Mouse (Mus musculus): ENCODE data around the gene Aph1a. TPM values are rescaled to one million over a fixed set of nuclear protein-coding genes. Genes with fewer than 3 reads are reported as not detected.
A peak's percentile ranks its signal among the peaks of the same experiment; 100 is the strongest.

The Aph1a gene
- total and polyA plus RNA-seq, 2 experiments from 2014 or later: 50.8 to 138 TPM

GRCm38 (mm10) chr3:95928261-95928657 lies 34.5 kb downstream of the Aph1a start:
- Histone ChIP-seq H3K4me3 (ENCODE audit: low read depth, low read length) (peak overlapping the region; percentile 74), H3K36me3 (replicated peaks; ENCODE audit: control insufficient read depth, insufficient read depth, low read length) (0 out of 2 replicates have a peak, but pooled peaks cover 2% of the 10 kb centered on the region), H3K9me3 (replicated peaks; ENCODE audit: control insufficient read depth, low read length) (no peaks in the 10 kb centered on the region), H3K4me1 (ENCODE audit: control insufficient read depth, insufficient read depth) (peaks cover 6% of the 10 kb centered on the region; the same call in 1 of the 2 replicates), H3K27ac (ENCODE audit: low read depth) (peak overlapping the region; percentile 82), H3K9ac (replicated peaks; ENCODE audit: low read depth, low read length) (peak overlapping the region; percentile 53), H3K27me3 (ENCODE audit: control insufficient read depth, insufficient read depth, low read length) (no peaks in the 10 kb centered on the region), H3K4me2 (ENCODE audit: low read depth, low read length) (peak overlapping the region; percentile 76)
- DNase-seq (ENCODE audit: low spot score) (no peak), ATAC-seq (ENCODE audit: insufficient read depth, low read depth) (no peak)
- no peak for TF ChIP-seq CTCF (IDR thresholded peaks at IDR 0.05; ENCODE audit: low read depth)
- no peak for TF ChIP-seq EP300 (IDR thresholded peaks at IDR 0.05; ENCODE audit: low read depth)
- 31% methylated on average over 6 of the region's 6 CpGs for WGBS

GRCm38 (mm10) chr3:95928658-95929503 lies 35.1 kb downstream of the Aph1a start, which contains the start of gene Anp32e:
TSS of gene Anp32e (plus strand) at chr3:95929246.
- H3K27me3 ChIP-seq (ENCODE audit: control insufficient read depth, insufficient read depth, low read length): no peaks in the 10 kb centered on the region
- under 1% methylated on average over 49 of the region's 49 CpGs for WGBS
- peak; percentile 99 for ATAC-seq (ENCODE audit: insufficient read depth, low read depth)
- peak within 1 kb of the TSS; percentile 97 for H3K9ac ChIP-seq (replicated peaks; ENCODE audit: low read depth, low read length)
- peak within 1 kb of the TSS; percentile 94 for H3K27ac ChIP-seq (ENCODE audit: low read depth)
- H3K4me1 ChIP-seq (ENCODE audit: control insufficient read depth, insufficient read depth): peaks cover 6% of the 10 kb centered on the region; the same call in 1 of the 2 replicates
- peak within 1 kb of the TSS; percentile 79 for H3K4me2 ChIP-seq (ENCODE audit: low read depth, low read length)
- H3K36me3 ChIP-seq (replicated peaks; ENCODE audit: control insufficient read depth, insufficient read depth, low read length): 0 out of 2 replicates have a peak, but pooled peaks cover 7% of the 10 kb centered on the region
- no peaks in the 10 kb centered on the region for H3K9me3 ChIP-seq (replicated peaks; ENCODE audit: control insufficient read depth, low read length)
- peak within 1 kb of the TSS; percentile 74 for H3K4me3 ChIP-seq (ENCODE audit: low read depth, low read length)
- TF ChIP-seq CTCF (IDR thresholded peaks at IDR 0.05; ENCODE audit: low read depth): no peak
- peak; percentile 97 for TF ChIP-seq EP300 (IDR thresholded peaks at IDR 0.05; ENCODE audit: low read depth)
- peak; percentile 99 for DNase-seq (ENCODE audit: low spot score)

- under 1% methylated on average over 103 of the region's 105 CpGs for WGBS
- Histone ChIP-seq H3K27ac (ENCODE audit: low read depth) (peak overlapping the region; percentile 94), H3K4me2 (ENCODE audit: low read depth, low read length) (peak overlapping the region; percentile 79), H3K9ac (replicated peaks; ENCODE audit: low read depth, low read length) (peak overlapping the region; percentile 97), H3K9me3 (replicated peaks; ENCODE audit: control insufficient read depth, low read length) (no peaks in the 10 kb centered on the region), H3K36me3 (replicated peaks; ENCODE audit: control insufficient read depth, insufficient read depth, low read length) (peaks cover 17% of the 10 kb centered on the region), H3K4me3 (ENCODE audit: low read depth, low read length) (peak overlapping the region; percentile 74), H3K27me3 (ENCODE audit: control insufficient read depth, insufficient read depth, low read length) (no peaks in the 10 kb centered on the region), H3K4me1 (ENCODE audit: control insufficient read depth, insufficient read depth) (peaks cover 6% of the 10 kb centered on the region; the same call in 1 of the 2 replicates)
- DNase-seq (ENCODE audit: low spot score) (peak; percentile 41), ATAC-seq (ENCODE audit: insufficient read depth, low read depth) (peak; percentile 9; the same call in 1 of the 2 replicates)
- TF ChIP-seq EP300 (IDR thresholded peaks at IDR 0.05; ENCODE audit: low read depth) (no peak), CTCF (IDR thresholded peaks at IDR 0.05; ENCODE audit: low read depth) (no peak)
Observed at GRCm38 (mm10) chr3:95929581-95930470, 36.1 kb downstream of the Aph1a start.

GRCm38 (mm10) chr3:95930471-95930789 lies 36.7 kb downstream of the Aph1a start:
- H3K27me3 ChIP-seq (ENCODE audit: control insufficient read depth, insufficient read depth, low read length): no peaks in the 10 kb centered on the region
- peak; percentile 13 for DNase-seq (ENCODE audit: low spot score)
- peak overlapping the region; percentile 79 for H3K4me2 ChIP-seq (ENCODE audit: low read depth, low read length)
- H3K4me1 ChIP-seq (ENCODE audit: control insufficient read depth, insufficient read depth): peaks cover 6% of the 10 kb centered on the region; the same call in 1 of the 2 replicates
- H3K4me3 ChIP-seq (ENCODE audit: low read depth, low read length): peak overlapping the region; percentile 74
- H3K36me3 ChIP-seq (replicated peaks; ENCODE audit: control insufficient read depth, insufficient read depth, low read length): peaks cover 22% of the 10 kb centered on the region
- H3K27ac ChIP-seq (ENCODE audit: low read depth): peak overlapping the region; percentile 94
- no peak for ATAC-seq (ENCODE audit: insufficient read depth, low read depth)
- WGBS: 1% methylated on average over 5 of the region's 5 CpGs
- peak overlapping the region; percentile 97 for H3K9ac ChIP-seq (replicated peaks; ENCODE audit: low read depth, low read length)
- TF ChIP-seq CTCF (IDR thresholded peaks at IDR 0.05; ENCODE audit: low read depth) (no peak), EP300 (IDR thresholded peaks at IDR 0.05; ENCODE audit: low read depth) (no peak)
- no peaks in the 10 kb centered on the region for H3K9me3 ChIP-seq (replicated peaks; ENCODE audit: control insufficient read depth, low read length)

- Histone ChIP-seq H3K27ac (ENCODE audit: low read depth) (no peak overlapping the region), H3K9me3 (replicated peaks; ENCODE audit: control insufficient read depth, low read length) (no peaks in the 10 kb centered on the region), H3K27me3 (ENCODE audit: control insufficient read depth, insufficient read depth, low read length) (no peaks in the 10 kb centered on the region), H3K36me3 (replicated peaks; ENCODE audit: control insufficient read depth, insufficient read depth, low read length) (peaks cover 27% of the 10 kb centered on the region), H3K4me2 (ENCODE audit: low read depth, low read length) (no peak overlapping the region), H3K4me3 (ENCODE audit: low read depth, low read length) (no peak overlapping the region), H3K9ac (replicated peaks; ENCODE audit: low read depth, low read length) (no peak overlapping the region), H3K4me1 (ENCODE audit: control insufficient read depth, insufficient read depth) (peaks cover 6% of the 10 kb centered on the region; the same call in 1 of the 2 replicates)
- no peak for DNase-seq (ENCODE audit: low spot score)
- no peak for ATAC-seq (ENCODE audit: insufficient read depth, low read depth)
- WGBS: 93% methylated on average over 1 of the region's 1 CpGs
- no peak for TF ChIP-seq CTCF (IDR thresholded peaks at IDR 0.05; ENCODE audit: low read depth)
- TF ChIP-seq EP300 (IDR thresholded peaks at IDR 0.05; ENCODE audit: low read depth): no peak
Observed at GRCm38 (mm10) chr3:95931471-95931870, 37.7 kb downstream of the Aph1a start.
